Mouse (Mus musculus) MEL (cell line): Measurements from ENCODE around the gene Lrrk1. TPM values are rescaled to one million over a fixed set of nuclear protein-coding genes. Genes with fewer than 3 reads are reported as not detected.

ENCODE experiments used
- DNase-seq: peaks from one replicate; pipeline ENCODE4 v3.0.0; 2011; ENCODE audit warnings: low read depth, low spot score
- H3K27ac ChIP-seq: 2 replicates; pipeline ENCODE4 v1.5.1; 2012; ENCODE audit warnings: low read depth, mild to moderate bottlenecking, control low read depth, low read length, moderate library complexity; ENCODE audit not compliant: control insufficient read depth
- H3K27me3 ChIP-seq, 2 experiments: fragments of 150-350 bp in 1 of 2; sonication (generic) in 1 of 2; 2 replicates each; pipeline ENCODE4 v1.6.1; 2012; ENCODE audit warnings: low read length in 2 of 2, mild to moderate bottlenecking in 2 of 2, improper control_type of control experiment in 1 of 2, moderate library complexity in 1 of 2; ENCODE audit not compliant: insufficient read depth in 2 of 2, control insufficient read depth in 1 of 2
- H3K36me3 ChIP-seq, 2 experiments: 2 replicates each; pipeline ENCODE4 v1.6.1; 2012 to 2014; ENCODE audit warnings: low read length in 2 of 2, improper control_type of control experiment in 1 of 2, inconsistent platforms in 1 of 2, mild to moderate bottlenecking in 1 of 2; ENCODE audit not compliant: insufficient read depth in 2 of 2, control insufficient read depth in 1 of 2
- H3K4me1 ChIP-seq, 2 experiments: fragments of 150-350 bp in 1 of 2; sonication (generic) in 1 of 2; 2 replicates each; pipeline ENCODE4 v1.6.1; 2012; ENCODE audit warnings: low read length in 2 of 2, improper control_type of control experiment in 1 of 2, mild to moderate bottlenecking in 1 of 2; ENCODE audit not compliant: insufficient read depth in 2 of 2, control insufficient read depth in 1 of 2
- H3K4me3 ChIP-seq, 2 experiments: fragments of 150-350 bp in 1 of 2; sonication (generic) in 1 of 2; 2 replicates each; pipeline ENCODE4 v1.5.1; 2012; ENCODE audit warnings: low read depth in 2 of 2, low read length in 2 of 2, mild to moderate bottlenecking in 2 of 2, moderate library complexity in 2 of 2, control low read depth in 1 of 2, improper control_type of control experiment in 1 of 2; ENCODE audit not compliant: control insufficient read depth in 1 of 2, insufficient read depth in 1 of 2
- H3K79me2 ChIP-seq: 2 replicates; pipeline ENCODE4 v1.6.1; 2012; ENCODE audit warnings: mild to moderate bottlenecking, low read length, moderate library complexity; ENCODE audit not compliant: control insufficient read depth, poor library complexity, insufficient read depth
- H3K9ac ChIP-seq: 2 replicates; pipeline ENCODE4 v1.6.1; 2012; ENCODE audit warnings: low read depth, mild to moderate bottlenecking, control low read depth, low read length, moderate library complexity; ENCODE audit not compliant: control insufficient read depth, poor library complexity, severe bottlenecking
- H3K9me3 ChIP-seq: fragments of 150-350 bp; sonication (generic); replicated peaks from 2 replicates; pipeline ENCODE4 v1.6.1; 2012; ENCODE audit warnings: mild to moderate bottlenecking, low read length, improper control_type of control experiment, moderate library complexity; ENCODE audit not compliant: insufficient read depth
- BHLHE40 ChIP-seq: IDR thresholded peaks from 2 replicates; pipeline ENCODE4 v1.6.1; 2012; ENCODE audit warnings: low read depth, mild to moderate bottlenecking, inconsistent platforms, low read length, improper control_type of control experiment, borderline replicate concordance
- CHD1 ChIP-seq: IDR thresholded peaks from 2 replicates; pipeline ENCODE4 v1.6.1; 2012; ENCODE audit warnings: low read depth, mild to moderate bottlenecking, inconsistent platforms, low read length, improper control_type of control experiment
- CTCF ChIP-seq, 3 experiments: IDR thresholded peaks in 2 of 3; conservative IDR thresholded peaks in 1 of 3; 2 replicates each; pipeline ENCODE4 v1.5.1; 2011 to 2012; ENCODE audit warnings: low read length in 3 of 3, low read depth in 2 of 3, mild to moderate bottlenecking in 2 of 3, improper control_type of control experiment in 1 of 3, inconsistent platforms in 1 of 3, mixed read lengths in 1 of 3, moderate library complexity in 1 of 3; ENCODE audit not compliant: control insufficient read depth in 1 of 3, insufficient read depth in 1 of 3, poor library complexity in 1 of 3, severe bottlenecking in 1 of 3
- ELF1 ChIP-seq: IDR thresholded peaks from 2 replicates; pipeline ENCODE4 v1.6.1; 2014; ENCODE audit warnings: low read depth, mild to moderate bottlenecking, inconsistent platforms, low read length, improper control_type of control experiment, moderate library complexity
- EP300 ChIP-seq, 2 experiments: IDR thresholded peaks; 2 replicates each; pipeline ENCODE4 v1.6.1; 2011; ENCODE audit warnings: improper control_type of control experiment in 2 of 2, low read length in 2 of 2, low read depth in 1 of 2, mild to moderate bottlenecking in 1 of 2
- GABPA ChIP-seq: IDR thresholded peaks from 2 replicates; pipeline ENCODE4 v1.6.1; 2012; ENCODE audit warnings: low read depth, mild to moderate bottlenecking, inconsistent platforms, low read length, improper control_type of control experiment, moderate library complexity
- HCFC1 ChIP-seq: IDR thresholded peaks from 2 replicates; pipeline ENCODE4 v1.6.1; 2012; ENCODE audit warnings: low read depth, mild to moderate bottlenecking, inconsistent platforms, low read length, improper control_type of control experiment, moderate library complexity
- JUND ChIP-seq: IDR thresholded peaks from 2 replicates; pipeline ENCODE4 v1.6.1; 2011; ENCODE audit warnings: low read depth, mild to moderate bottlenecking, improper control_type of control experiment, low read length
- KAT2A ChIP-seq: conservative IDR thresholded peaks from 2 replicates; pipeline ENCODE4 v1.6.1; 2012; ENCODE audit warnings: low read depth, low read length, improper control_type of control experiment, inconsistent platforms
- MAFK ChIP-seq: IDR thresholded peaks from 2 replicates; pipeline ENCODE4 v1.6.1; 2011; ENCODE audit warnings: low read depth, mild to moderate bottlenecking, low read length, improper control_type of control experiment, borderline replicate concordance
- MEF2A ChIP-seq: IDR thresholded peaks from 2 replicates; pipeline ENCODE4 v1.6.1; 2014; ENCODE audit warnings: low read depth, mild to moderate bottlenecking, inconsistent platforms, low read length, improper control_type of control experiment; ENCODE audit not compliant: poor library complexity, insufficient replicate concordance, severe bottlenecking; ENCODE audit errors: extremely low read depth
- MXI1 ChIP-seq: IDR thresholded peaks from 2 replicates; pipeline ENCODE4 v1.6.1; 2011; ENCODE audit warnings: mild to moderate bottlenecking, low read depth, low read length, improper control_type of control experiment
- MYC ChIP-seq: IDR thresholded peaks from 2 replicates; pipeline ENCODE4 v1.6.1; 2011; ENCODE audit warnings: low read depth, mild to moderate bottlenecking, low read length, improper control_type of control experiment, moderate library complexity
- NELFE ChIP-seq: IDR thresholded peaks from 2 replicates; pipeline ENCODE4 v1.6.1; 2011; ENCODE audit warnings: low read depth, low read length, improper control_type of control experiment
- NRF1 ChIP-seq: IDR thresholded peaks from 2 replicates; pipeline ENCODE4 v1.6.1; 2014; ENCODE audit warnings: low read depth, mild to moderate bottlenecking, inconsistent platforms, low read length, improper control_type of control experiment, moderate library complexity; ENCODE audit not compliant: poor library complexity, insufficient read depth, severe bottlenecking
- POLR2A ChIP-seq, 2 experiments: IDR thresholded peaks; 2 replicates each; pipeline ENCODE4 v1.6.1; 2011 to 2012; ENCODE audit warnings: low read length in 2 of 2, mild to moderate bottlenecking in 2 of 2, control low read depth in 1 of 2, improper control_type of control experiment in 1 of 2, low read depth in 1 of 2, moderate library complexity in 1 of 2; ENCODE audit not compliant: control insufficient read depth in 1 of 2, insufficient read depth in 1 of 2, poor library complexity in 1 of 2
- POLR2AphosphoS2 ChIP-seq: IDR thresholded peaks from 2 replicates; pipeline ENCODE4 v1.6.1; 2011; ENCODE audit warnings: low read length, improper control_type of control experiment
- POLR2AphosphoS5 ChIP-seq: IDR thresholded peaks from 2 replicates; pipeline ENCODE4 v1.6.1; 2012; ENCODE audit warnings: low read depth, borderline replicate concordance, mild to moderate bottlenecking, inconsistent platforms, low read length, moderate library complexity, mixed read lengths
- RAD21 ChIP-seq: IDR thresholded peaks from 2 replicates; pipeline ENCODE4 v1.6.1; 2011; ENCODE audit warnings: mild to moderate bottlenecking, low read depth, low read length, improper control_type of control experiment
- RCOR1 ChIP-seq: IDR thresholded peaks from 2 replicates; pipeline ENCODE4 v1.6.1; 2012; ENCODE audit warnings: low read depth, mild to moderate bottlenecking, inconsistent platforms, low read length, improper control_type of control experiment
- SIN3A ChIP-seq: IDR thresholded peaks from 2 replicates; pipeline ENCODE4 v1.6.1; 2012; ENCODE audit warnings: low read length, improper control_type of control experiment, inconsistent platforms
- SMC3 ChIP-seq: IDR thresholded peaks from 2 replicates; pipeline ENCODE4 v1.6.1; 2011; ENCODE audit warnings: low read depth, low read length, improper control_type of control experiment
- TAL1 ChIP-seq: IDR thresholded peaks from 2 replicates; pipeline ENCODE4 v1.6.1; 2012; ENCODE audit warnings: mild to moderate bottlenecking, inconsistent platforms, low read length, moderate library complexity, mixed read lengths
- TBP ChIP-seq: IDR thresholded peaks from 2 replicates; pipeline ENCODE4 v1.8.0; 2011; ENCODE audit warnings: low read depth, low read length, improper control_type of control experiment
- TCF12 ChIP-seq: IDR thresholded peaks from 2 replicates; pipeline ENCODE4 v1.6.1; 2014; ENCODE audit warnings: low read depth, mild to moderate bottlenecking, inconsistent platforms, low read length, improper control_type of control experiment, moderate library complexity
- ZC3H11A ChIP-seq: IDR thresholded peaks from 2 replicates; pipeline ENCODE4 v1.6.1; 2012; ENCODE audit warnings: low read depth, mild to moderate bottlenecking, inconsistent platforms, low read length, improper control_type of control experiment
- ZKSCAN1 ChIP-seq: IDR thresholded peaks from 2 replicates; pipeline ENCODE4 v1.6.1; 2012; ENCODE audit warnings: low read depth, mild to moderate bottlenecking, inconsistent platforms, low read length, improper control_type of control experiment, moderate library complexity
- ZMIZ1 ChIP-seq: IDR thresholded peaks from 2 replicates; pipeline ENCODE4 v1.6.1; 2012; ENCODE audit warnings: low read depth, mild to moderate bottlenecking, inconsistent platforms, low read length, improper control_type of control experiment, moderate library complexity
- ZNF384 ChIP-seq: IDR thresholded peaks from 2 replicates; pipeline ENCODE4 v1.6.1; 2012; ENCODE audit warnings: low read depth, mild to moderate bottlenecking, inconsistent platforms, low read length, improper control_type of control experiment
- polyA plus RNA-seq, 2 experiments: library from polyadenylated mRNA; stranded (reverse) in 1 of 2; unstranded in 1 of 2; fragments of >175 nt in 1 of 2; fragments of >200 nt in 1 of 2; gene quantifications; 2 replicates each; pipeline versions ENCODE4 v1.2.1 to v1.2.4; 2012; ENCODE audit warnings: low replicate concordance in 2 of 2, low read depth in 1 of 2; ENCODE audit not compliant: insufficient read length in 2 of 2, insufficient read depth in 1 of 2, missing spikeins in 1 of 2
- total RNA-seq: library from RNA; depleted of rRNA; stranded (reverse); fragments of 300-350 nt; gene quantifications from 2 replicates; pipeline ENCODE4 v1.2.3, GENCODE M21; 2012

The Lrrk1 gene
- total and polyA plus RNA-seq, 3 experiments, result 9.1 to 19.1 TPM; not detected in 1

DNA sequence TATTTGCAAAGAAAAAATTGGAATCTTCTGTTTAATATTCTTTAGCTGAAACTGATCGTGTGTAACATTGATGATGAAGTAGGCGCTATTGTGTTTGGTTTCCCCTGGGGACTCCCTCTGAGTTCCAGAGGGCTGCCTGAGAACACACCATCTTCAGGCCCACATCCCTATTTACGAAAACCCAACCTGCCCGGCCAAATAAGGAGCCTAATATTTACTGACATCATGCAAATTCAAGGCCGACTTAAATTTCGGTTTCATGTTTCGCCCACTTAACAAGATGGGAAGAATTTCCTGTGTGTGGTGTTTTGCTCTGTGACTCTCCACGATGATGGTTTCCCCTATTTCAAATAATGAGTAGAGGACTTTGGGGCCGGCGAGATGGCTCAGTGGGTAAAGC is 189.7 kb downstream of the Lrrk1 start:
- H3K79me2 ChIP-seq, result no peaks in the 10 kb centered on the region
- H3K9ac ChIP-seq, result no peak overlapping the region
- H3K4me1 ChIP-seq, result peaks cover 20 to 50% of the 10 kb centered on the region in 2 experiments
- H3K36me3 ChIP-seq, result peaks cover 0 to 32% of the 10 kb centered on the region in 2 experiments; a peak in 2 of 4 replicates
- no peak overlapping the region for H3K4me3 ChIP-seq
- TF ChIP-seq RAD21, result no peak
- TF ChIP-seq ELF1, result no peak
- TF ChIP-seq CHD1, result no peak
- TF ChIP-seq RCOR1, result no peak
- TF ChIP-seq BHLHE40, result no peak
- no peak for TF ChIP-seq TAL1
- no peak for TF ChIP-seq POLR2AphosphoS2
- TF ChIP-seq ZNF384, result no peak
- TF ChIP-seq, all 39 proteins: peak for 0
- no peaks in the 10 kb centered on the region for H3K9me3 ChIP-seq
- H3K27ac ChIP-seq, result no peak overlapping the region
- DNase-seq, result no peak
- no peaks in the 10 kb centered on the region for H3K27me3 ChIP-seq

DNA sequence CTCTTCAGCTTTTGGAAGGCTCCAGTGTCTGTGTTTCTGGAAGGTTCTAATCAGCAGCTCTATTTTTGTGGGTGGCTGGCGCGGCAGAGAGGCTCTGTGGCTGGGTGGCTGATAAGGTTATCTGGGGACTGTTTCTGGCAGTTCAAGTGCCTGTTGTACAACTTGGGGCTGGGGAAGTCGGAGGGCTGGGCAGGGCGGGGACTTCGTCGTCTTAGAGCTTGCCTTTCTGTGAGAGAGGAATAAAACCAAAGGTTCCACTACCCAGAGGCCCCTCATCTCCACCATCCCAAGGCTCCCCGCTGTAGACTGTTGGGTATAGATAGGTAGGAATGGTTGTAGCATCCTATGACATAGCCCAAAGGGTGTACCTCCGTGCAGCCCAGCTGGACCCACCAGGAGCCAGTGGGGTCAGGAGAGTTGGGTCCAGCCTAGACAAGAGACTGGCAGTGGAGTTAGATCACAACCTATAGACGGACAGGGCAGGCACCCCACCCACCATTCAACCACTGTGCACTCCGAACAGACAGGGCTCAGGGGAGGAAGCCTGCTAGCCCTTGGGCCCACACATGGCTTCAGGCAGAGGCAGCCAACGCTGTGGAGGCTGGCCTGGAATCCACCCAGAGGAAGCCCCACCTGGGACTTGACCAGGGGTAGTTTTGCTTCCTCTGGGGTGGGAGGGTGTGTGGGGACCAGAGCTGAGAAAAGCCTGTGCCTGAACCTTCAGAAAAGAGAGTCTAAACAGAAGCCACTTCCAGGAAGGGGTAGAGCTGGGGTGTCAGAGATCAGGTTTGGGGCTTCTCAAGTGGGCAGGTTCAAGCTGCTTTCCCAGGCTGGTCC is 191.3 kb downstream of the Lrrk1 start:
- Histone ChIP-seq H3K27ac (peak overlapping the region; percentile 97), H3K4me3 (peak overlapping the region; percentile 2 to 40; a peak in 3 of 4 replicates), H3K27me3 (no peaks in the 10 kb centered on the region), H3K9me3 (no peaks in the 10 kb centered on the region), H3K36me3 (peaks cover 0 to 32% of the 10 kb centered on the region in 2 experiments; a peak in 2 of 4 replicates), H3K9ac (peak overlapping the region; percentile 63), H3K4me1 (peaks cover 20 to 50% of the 10 kb centered on the region in 2 experiments), H3K79me2 (no peaks in the 10 kb centered on the region)
- DNase-seq, result peak; percentile 96
- TF ChIP-seq KAT2A (no peak), ZC3H11A (no peak), POLR2AphosphoS2 (0 out of 2 replicates have a peak, but pooled peaks have one; percentile 43), JUND (no peak), SIN3A (peak; percentile 79; the same call in 1 of the 2 replicates), SMC3 (no peak), BHLHE40 (0 out of 2 replicates have a peak, but pooled peaks have one; percentile 5), MXI1 (no peak), POLR2AphosphoS5 (no peak), MYC (no peak), MAFK (no peak; the same call in 1 of the 2 replicates), RCOR1 (no peak; the same call in 1 of the 2 replicates), ZMIZ1 (no peak), MEF2A (peak; percentile 92), EP300 (IDR thresholded peaks at IDR 0.05; ENCODE audit: low read depth in 1 of 2, low read length in 2 of 2) (peak; percentile 90 to 96), ZKSCAN1 (no peak), CHD1 (no peak), NRF1 (no peak), TBP (peak; percentile 70), POLR2A (IDR thresholded peaks at IDR 0.05; ENCODE audit: control insufficient read depth in 1 of 2, insufficient read depth in 1 of 2, low read depth in 1 of 2, low read length in 2 of 2, poor library complexity in 1 of 2) (peak; percentile 33 to 62; a peak in 2 of 4 replicates), TCF12 (peak; percentile 95), CTCF (IDR thresholded peaks at IDR 0.05 in 2 of 3, conservative IDR thresholded peaks at IDR 0.05 in 1 of 3; ENCODE audit: control insufficient read depth in 1 of 3, insufficient read depth in 1 of 3, low read depth in 2 of 3, low read length in 3 of 3, poor library complexity in 1 of 3, severe bottlenecking in 1 of 3) (no peak), GABPA (no peak), NELFE (no peak), HCFC1 (no peak)
